Mouse (Mus musculus) hindbrain, embryonic 13.5 days (tissue): ENCODE measurements around the gene Slc10a7. TPM values are rescaled to one million over a fixed set of nuclear protein-coding genes. Genes with fewer than 3 reads are reported as not detected.
A peak's percentile ranks its signal among the peaks of the same experiment; 100 is the strongest.

Experiments used
- ATAC-seq: fragments of 200-750 bp; cut with Nextera tagmentation; 2 replicates; pipeline ENCODE4 v1.8.0; 2017; ENCODE audit warnings: moderate TSS enrichment; ENCODE audit not compliant: low FRiP score
- H3K27ac ChIP-seq: fragments of 300-500 bp; sonication (generic); 2 replicates; pipeline ENCODE4 v1.5.1; 2015; ENCODE audit warnings: inconsistent platforms, mild to moderate bottlenecking, moderate library complexity
- H3K27me3 ChIP-seq: fragments of 300-500 bp; sonication (generic); 2 replicates; pipeline ENCODE4 v1.6.1; 2015; ENCODE audit warnings: mild to moderate bottlenecking, inconsistent platforms
- H3K36me3 ChIP-seq: fragments of 300-500 bp; sonication (generic); 2 replicates; pipeline ENCODE4 v1.6.1; 2015; ENCODE audit warnings: mild to moderate bottlenecking, inconsistent platforms
- H3K4me1 ChIP-seq: fragments of 300-500 bp; sonication (generic); replicated peaks from 2 replicates; pipeline ENCODE4 v1.6.1; 2015; ENCODE audit warnings: inconsistent platforms
- H3K4me2 ChIP-seq: fragments of 300-500 bp; sonication (generic); 2 replicates; pipeline ENCODE4 v1.6.1; 2015; ENCODE audit warnings: inconsistent platforms, mild to moderate bottlenecking, moderate library complexity
- H3K4me3 ChIP-seq: fragments of 300-500 bp; sonication (generic); 2 replicates; pipeline ENCODE4 v1.5.1; 2015; ENCODE audit warnings: mild to moderate bottlenecking, inconsistent platforms
- H3K9ac ChIP-seq: fragments of 300-500 bp; sonication (generic); 2 replicates; pipeline ENCODE4 v1.6.1; 2015; ENCODE audit warnings: mild to moderate bottlenecking, inconsistent platforms
- H3K9me3 ChIP-seq: fragments of 300-500 bp; sonication (generic); 2 replicates; pipeline ENCODE4 v1.6.1; 2016; ENCODE audit warnings: inconsistent platforms
- WGBS: fragments of 180-500 bp; shearing (Covaris S2); methylation state at CpG from one replicate; pipeline ENCODE4 v1.1.7; 2015; 5-methylcytosine and 5-hydroxymethylcytosine counted together
- polyA plus RNA-seq: library from polyadenylated mRNA; unstranded; fragments of >200 nt; fragmentation: Nextera tagmentation; extraction: Ambion mirVana; gene quantifications from 2 replicates; pipeline ENCODE4 v1.2.1, GENCODE M21; 2015

Slc10a7 gene
- polyA plus RNA-seq, 1 experiment from 2014 or later = 10.7 TPM

GRCm38 (mm10) chr8:78728240-78728639, 219.1 kb downstream of the Slc10a7 start:
- 93% methylated on average over 14 of the region's 14 CpGs for WGBS
- Histone ChIP-seq H3K27ac (0 out of 2 replicates have a peak overlapping the region, but pooled peaks have one; percentile 40), H3K9me3 (no peaks in the 10 kb centered on the region), H3K4me2 (no peak overlapping the region), H3K27me3 (no peaks in the 10 kb centered on the region), H3K4me3 (no peak overlapping the region), H3K9ac (no peak overlapping the region), H3K4me1 (0 out of 2 replicates have a peak, but pooled peaks cover 3% of the 10 kb centered on the region), H3K36me3 (peaks cover 31% of the 10 kb centered on the region)
- ATAC-seq = no peak

- H3K27ac ChIP-seq = no peak overlapping the region
- WGBS = 91% methylated on average over 7 of the region's 7 CpGs
- peaks cover 31% of the 10 kb centered on the region for H3K36me3 ChIP-seq
- no peak for ATAC-seq
- H3K4me2 ChIP-seq = no peak overlapping the region
- no peak overlapping the region for H3K4me3 ChIP-seq
- no peaks in the 10 kb centered on the region for H3K9me3 ChIP-seq
- 0 out of 2 replicates have a peak, but pooled peaks cover 3% of the 10 kb centered on the region for H3K4me1 ChIP-seq
- no peak overlapping the region for H3K9ac ChIP-seq
- H3K27me3 ChIP-seq = no peaks in the 10 kb centered on the region
These were observed 223.3 kb downstream of the Slc10a7 start for GRCm38 (mm10) chr8:78732410-78732809.

- H3K4me2 ChIP-seq = no peak overlapping the region
- H3K27me3 ChIP-seq = no peaks in the 10 kb centered on the region
- no peak overlapping the region for H3K27ac ChIP-seq
- peaks cover 31% of the 10 kb centered on the region for H3K36me3 ChIP-seq
- H3K9ac ChIP-seq = no peak overlapping the region
- no peaks in the 10 kb centered on the region for H3K4me1 ChIP-seq
- WGBS = 86% methylated on average over 12 of the region's 12 CpGs
- no peak for ATAC-seq
- H3K4me3 ChIP-seq = no peak overlapping the region
- H3K9me3 ChIP-seq = no peaks in the 10 kb centered on the region
These were observed 223.9 kb downstream of the Slc10a7 start for GRCm38 (mm10) chr8:78732995-78733512.

- ATAC-seq = no peak
- Histone ChIP-seq H3K27ac (no peak overlapping the region), H3K9me3 (no peaks in the 10 kb centered on the region), H3K36me3 (peaks cover 26% of the 10 kb centered on the region), H3K4me2 (no peak overlapping the region), H3K4me1 (no peaks in the 10 kb centered on the region), H3K4me3 (no peak overlapping the region), H3K9ac (no peak overlapping the region), H3K27me3 (no peaks in the 10 kb centered on the region)
- WGBS = 91% methylated on average over 9 of the region's 9 CpGs
These were observed 225.8 kb downstream of the Slc10a7 start for GRCm38 (mm10) chr8:78734721-78735517.

GRCm38 (mm10) chr8:78738304-78738703, 229.2 kb downstream of the Slc10a7 start:
- Histone ChIP-seq H3K36me3 (no peaks in the 10 kb centered on the region), H3K9ac (no peak overlapping the region), H3K4me2 (no peak overlapping the region), H3K27ac (no peak overlapping the region), H3K27me3 (no peaks in the 10 kb centered on the region), H3K4me1 (peaks cover 20% of the 10 kb centered on the region), H3K4me3 (no peak overlapping the region), H3K9me3 (no peaks in the 10 kb centered on the region)
- ATAC-seq = no peak
- WGBS = 84% methylated on average over 4 of the region's 4 CpGs

GRCm38 (mm10) chr8:78740936-78741335, 231.8 kb downstream of the Slc10a7 start:
- no peak overlapping the region for H3K4me3 ChIP-seq
- 58% methylated on average over 6 of the region's 6 CpGs for WGBS
- H3K36me3 ChIP-seq = no peaks in the 10 kb centered on the region
- H3K9ac ChIP-seq = no peak overlapping the region
- H3K9me3 ChIP-seq = no peaks in the 10 kb centered on the region
- H3K4me2 ChIP-seq = no peak overlapping the region
- H3K4me1 ChIP-seq = peaks cover 20% of the 10 kb centered on the region
- 0 out of 2 replicates have a peak overlapping the region, but pooled peaks have one; percentile 4 for H3K27ac ChIP-seq
- ATAC-seq = no peak
- no peaks in the 10 kb centered on the region for H3K27me3 ChIP-seq

GRCm38 (mm10) chr8:78741496-78741895, 232.3 kb downstream of the Slc10a7 start:
- WGBS = 71% methylated on average over 3 of the region's 3 CpGs
- ATAC-seq = no peak
- Histone ChIP-seq H3K36me3 (no peaks in the 10 kb centered on the region), H3K27ac (peak overlapping the region; percentile 74), H3K9me3 (no peaks in the 10 kb centered on the region), H3K4me2 (no peak overlapping the region), H3K9ac (no peak overlapping the region), H3K4me1 (peaks cover 20% of the 10 kb centered on the region), H3K4me3 (no peak overlapping the region), H3K27me3 (no peaks in the 10 kb centered on the region)

- Histone ChIP-seq H3K4me3 (no peak overlapping the region), H3K36me3 (no peaks in the 10 kb centered on the region), H3K9ac (no peak overlapping the region), H3K27me3 (no peaks in the 10 kb centered on the region), H3K27ac (peak overlapping the region; percentile 77), H3K9me3 (no peaks in the 10 kb centered on the region), H3K4me2 (no peak overlapping the region), H3K4me1 (peaks cover 20% of the 10 kb centered on the region)
- peak; percentile 68 for ATAC-seq
- 30% methylated on average over 3 of the region's 3 CpGs for WGBS
These were observed 232.8 kb downstream of the Slc10a7 start for GRCm38 (mm10) chr8:78741965-78742364.

GRCm38 (mm10) chr8:78742453-78742852, 233.3 kb downstream of the Slc10a7 start:
- no peaks in the 10 kb centered on the region for H3K9me3 ChIP-seq
- H3K4me2 ChIP-seq = no peak overlapping the region
- peaks cover 20% of the 10 kb centered on the region for H3K4me1 ChIP-seq
- no peaks in the 10 kb centered on the region for H3K27me3 ChIP-seq
- 19% methylated on average over 2 of the region's 2 CpGs for WGBS
- peak overlapping the region; percentile 77 for H3K27ac ChIP-seq
- no peaks in the 10 kb centered on the region for H3K36me3 ChIP-seq
- ATAC-seq = peak; percentile 88
- H3K4me3 ChIP-seq = no peak overlapping the region
- H3K9ac ChIP-seq = no peak overlapping the region

- Histone ChIP-seq H3K27ac (no peak overlapping the region), H3K4me3 (no peak overlapping the region), H3K4me2 (no peak overlapping the region), H3K4me1 (peaks cover 5% of the 10 kb centered on the region; the same call in 1 of the 2 replicates), H3K9me3 (no peaks in the 10 kb centered on the region), H3K36me3 (no peaks in the 10 kb centered on the region), H3K27me3 (no peaks in the 10 kb centered on the region), H3K9ac (no peak overlapping the region)
- no peak for ATAC-seq
These were observed 237.9 kb downstream of the Slc10a7 start for GRCm38 (mm10) chr8:78747052-78747451.

- no peak overlapping the region for H3K4me3 ChIP-seq
- no peaks in the 10 kb centered on the region for H3K36me3 ChIP-seq
- H3K9ac ChIP-seq = no peak overlapping the region
- H3K9me3 ChIP-seq = no peaks in the 10 kb centered on the region
- no peaks in the 10 kb centered on the region for H3K27me3 ChIP-seq
- no peak overlapping the region for H3K27ac ChIP-seq
- no peaks in the 10 kb centered on the region for H3K4me1 ChIP-seq
- no peak overlapping the region for H3K4me2 ChIP-seq
- ATAC-seq = no peak
- 75% methylated on average over 4 of the region's 4 CpGs for WGBS
These were observed 239.6 kb downstream of the Slc10a7 start for GRCm38 (mm10) chr8:78748701-78749100.

- H3K36me3 ChIP-seq = no peaks in the 10 kb centered on the region
These were observed 241.0 kb downstream of the Slc10a7 start for GRCm38 (mm10) chr8:78749861-78750825.

More at GRCm38 (mm10) chr8:78749861-78750825, 241.0 kb downstream of the Slc10a7 start:
- 87% methylated on average over 8 of the region's 8 CpGs for WGBS
- no peaks in the 10 kb centered on the region for H3K4me1 ChIP-seq
- H3K27me3 ChIP-seq = no peaks in the 10 kb centered on the region
- no peak overlapping the region for H3K9ac ChIP-seq
- no peak overlapping the region for H3K4me3 ChIP-seq
- no peaks in the 10 kb centered on the region for H3K9me3 ChIP-seq
- ATAC-seq = no peak; the same call in 1 of the 2 replicates
- no peak overlapping the region for H3K4me2 ChIP-seq
- no peak overlapping the region for H3K27ac ChIP-seq
